Mouse (Mus musculus) kidney, adult 2 months (tissue): ENCODE measurements around the gene Zfp652.

ENCODE experiments used
- CTCF ChIP-seq: fragments of 200-500 bp; conservative IDR thresholded peaks from 2 replicates; pipeline ENCODE4 v1.5.1; 2011; ENCODE audit warnings: low read depth, mild to moderate bottlenecking, control low read depth, low read length, moderate library complexity, mixed read lengths; ENCODE audit not compliant: insufficient read depth, insufficient read length
- POLR2A ChIP-seq: fragments of 200-500 bp; IDR thresholded peaks from one replicate; pipeline ENCODE4 v1.6.1; 2011; ENCODE audit warnings: low read depth, low read length, control low read depth

DNA sequence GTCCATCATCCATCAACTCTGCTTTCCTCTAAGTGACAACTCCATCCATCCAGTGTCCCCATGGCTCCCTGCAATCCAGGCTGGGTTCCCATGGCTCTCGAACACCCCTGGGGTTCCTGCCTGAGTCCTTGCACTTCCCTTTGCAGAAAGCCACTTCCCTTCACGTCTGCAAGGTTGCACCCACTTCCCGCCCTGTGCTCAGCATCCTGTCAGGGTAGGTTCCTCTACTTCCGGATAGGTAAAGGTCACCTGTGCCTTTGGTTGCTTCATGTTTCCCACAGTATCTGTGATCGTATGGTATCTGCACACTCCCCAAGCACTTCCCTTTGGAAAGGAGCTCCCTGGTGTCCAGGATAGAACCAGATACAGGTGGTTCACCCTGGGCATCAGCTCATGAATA, 92.5 kb downstream of the Zfp652 start:
- TF ChIP-seq CTCF (no peak), POLR2A (no peak)
